Mouse (Mus musculus) bone marrow, adult 2 months (tissue): ENCODE measurements around the gene Usp6nl. TPM values are rescaled to one million over a fixed set of nuclear protein-coding genes. Genes with fewer than 3 reads are reported as not detected.

ENCODE experiments used
- H3K27ac ChIP-seq: fragments of 200-500 bp; 2 replicates; pipeline ENCODE4 v1.5.1; 2012; ENCODE audit warnings: low read depth, mild to moderate bottlenecking, control low read depth, inconsistent platforms, low read length; ENCODE audit not compliant: control insufficient read depth, poor library complexity, insufficient read depth
- H3K4me1 ChIP-seq: fragments of 200-500 bp; 2 replicates; pipeline ENCODE4 v1.6.1; 2011; ENCODE audit warnings: low read length; ENCODE audit not compliant: control insufficient read depth, insufficient read depth
- H3K4me3 ChIP-seq: fragments of 200-500 bp; replicated peaks from 2 replicates; pipeline ENCODE3; 2011; ENCODE audit warnings: mild to moderate bottlenecking, low read depth, low read length, control low read depth; ENCODE audit not compliant: control insufficient read depth
- CTCF ChIP-seq: fragments of 200-500 bp; IDR thresholded peaks from 2 replicates; pipeline ENCODE4 v1.5.1; 2011; ENCODE audit warnings: low read length, control low read depth; ENCODE audit not compliant: control insufficient read depth, insufficient read depth
- POLR2A ChIP-seq: fragments of 200-500 bp; IDR thresholded peaks from 2 replicates; pipeline ENCODE4 v1.6.1; 2011; ENCODE audit warnings: low read depth, mild to moderate bottlenecking, control low read depth, low read length, borderline replicate concordance; ENCODE audit not compliant: control insufficient read depth
- WGBS: fragments of 180-500 bp; shearing (Covaris S2); methylation state at CpG from one replicate; pipeline ENCODE4 v1.1.7; 2018; 5-methylcytosine and 5-hydroxymethylcytosine counted together
- polyA plus RNA-seq: library from polyadenylated mRNA; stranded (reverse); fragments of >200 nt; gene quantifications from 2 replicates; pipeline ENCODE4 v1.2.4, GENCODE M21; 2011; ENCODE audit warnings: low replicate concordance; ENCODE audit not compliant: missing spikeins, insufficient read depth, insufficient read length

Usp6nl gene
- polyA plus RNA-seq, 1 experiment: 6.9 TPM

DNA sequence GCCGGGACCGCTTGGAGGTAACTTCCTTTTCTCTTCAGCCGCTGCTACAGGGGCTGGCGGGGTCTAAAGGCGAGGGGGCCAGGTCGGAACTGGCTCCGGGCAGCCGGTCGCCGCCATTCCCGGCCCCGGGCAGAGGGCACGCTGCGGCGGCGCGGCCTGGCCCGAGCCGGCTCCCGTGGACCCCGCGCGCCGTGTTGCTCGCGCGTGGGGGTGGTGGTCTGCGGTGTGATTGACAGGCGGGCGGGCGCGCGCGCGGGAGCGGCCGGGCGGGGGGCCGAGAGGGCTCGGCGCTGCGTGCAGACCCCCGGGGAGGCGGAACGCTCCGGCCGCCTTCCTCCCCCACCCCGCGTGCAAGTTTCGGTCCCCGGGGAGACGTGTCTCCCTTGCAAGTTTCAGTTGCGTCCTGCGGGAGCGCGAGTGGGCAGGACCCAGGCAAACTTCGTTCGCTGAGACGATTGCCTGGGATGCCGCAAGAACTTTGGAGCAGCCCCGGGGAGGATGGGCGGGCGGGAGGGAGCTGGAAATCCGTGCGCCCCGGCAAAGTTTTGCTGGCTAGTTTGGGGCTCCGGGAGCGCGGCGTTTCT lies 563 bp downstream of the Usp6nl start:
- under 1% methylated on average over 60 of the region's 70 CpGs for WGBS

DNA sequence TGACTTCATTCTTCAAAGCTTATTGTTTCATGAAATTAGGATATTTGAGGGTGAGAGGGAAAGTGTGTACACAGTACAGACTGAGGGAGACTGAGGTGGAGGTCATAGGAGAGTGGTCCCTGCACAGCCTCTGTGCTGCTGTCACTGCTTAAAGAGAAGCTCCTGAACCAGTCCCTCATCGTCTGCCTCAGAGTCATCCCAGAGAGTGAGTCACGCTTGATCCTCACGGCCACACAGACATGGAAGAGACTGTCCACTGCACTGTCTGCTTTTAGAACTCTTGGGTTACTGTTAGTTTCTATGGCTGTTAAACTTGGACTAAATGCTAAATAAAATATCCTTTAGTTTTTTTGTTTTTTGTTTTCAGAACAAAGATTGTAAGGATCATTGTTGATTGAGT lies 3.2 kb downstream of the Usp6nl start:
- 76% methylated on average over 3 of the region's 3 CpGs for WGBS
- no peak for TF ChIP-seq POLR2A
- no peak for TF ChIP-seq CTCF
- peaks cover 3% of the 10 kb centered on the region for H3K4me1 ChIP-seq
- H3K27ac ChIP-seq: no peak overlapping the region
- no peak overlapping the region for H3K4me3 ChIP-seq

More for the DNA sequence above, 563 bp downstream of the Usp6nl start:
- H3K4me1 ChIP-seq: no peaks in the 10 kb centered on the region; the same call in 1 of the 2 replicates
- H3K4me3 ChIP-seq: peak overlapping the region; percentile 97
- no peak for TF ChIP-seq CTCF
- peak overlapping the region; percentile 94 for H3K27ac ChIP-seq

DNA sequence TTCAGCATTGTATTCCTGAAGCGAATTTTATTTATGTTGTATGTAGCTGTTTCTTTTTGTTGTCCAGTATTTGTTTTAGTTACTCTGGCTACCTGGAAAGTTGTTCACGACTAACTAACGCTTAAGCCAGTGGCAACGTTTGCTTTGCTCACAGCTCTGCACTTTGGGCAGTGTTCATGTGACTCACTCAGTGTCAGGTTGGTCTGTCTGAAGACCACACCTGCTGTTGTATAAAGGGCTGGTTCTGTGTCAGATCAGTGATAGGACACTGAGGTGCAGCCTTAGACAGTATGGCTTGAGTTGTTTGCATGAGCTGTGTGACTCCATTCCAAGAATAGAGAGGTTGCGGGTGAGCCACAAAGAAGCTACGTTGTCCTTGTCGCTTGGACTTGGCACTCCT lies 6.5 kb downstream of the Usp6nl start:
- TF ChIP-seq POLR2A: no peak
- TF ChIP-seq CTCF: no peak
- Histone ChIP-seq H3K4me1 (peaks cover 3% of the 10 kb centered on the region), H3K27ac (no peak overlapping the region), H3K4me3 (no peak overlapping the region)
- 91% methylated on average over 7 of the region's 7 CpGs for WGBS

DNA sequence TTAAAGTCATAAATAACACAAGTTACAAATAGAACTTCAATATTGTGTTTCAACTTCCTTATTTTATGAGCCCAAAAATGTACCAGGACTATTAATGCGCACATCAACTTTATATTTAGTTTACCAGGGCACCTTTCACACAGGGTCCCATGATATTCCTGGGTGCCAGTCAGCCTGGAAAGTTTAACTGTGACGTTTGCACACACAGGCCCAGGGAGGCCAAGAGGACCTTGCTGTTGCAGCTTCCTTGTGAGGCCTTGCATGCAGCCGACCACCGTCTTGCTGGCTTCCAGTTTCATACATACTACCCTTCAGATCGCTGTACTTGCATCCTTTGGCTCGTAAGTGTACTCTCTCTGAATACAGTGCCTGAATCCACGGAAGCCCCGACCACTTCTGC lies 8.3 kb downstream of the Usp6nl start:
- Histone ChIP-seq H3K27ac (no peak overlapping the region; the same call in 1 of the 2 replicates), H3K4me3 (no peak overlapping the region), H3K4me1 (peaks cover 3% of the 10 kb centered on the region)
- 43% methylated on average over 8 of the region's 8 CpGs for WGBS
- TF ChIP-seq POLR2A: no peak

DNA sequence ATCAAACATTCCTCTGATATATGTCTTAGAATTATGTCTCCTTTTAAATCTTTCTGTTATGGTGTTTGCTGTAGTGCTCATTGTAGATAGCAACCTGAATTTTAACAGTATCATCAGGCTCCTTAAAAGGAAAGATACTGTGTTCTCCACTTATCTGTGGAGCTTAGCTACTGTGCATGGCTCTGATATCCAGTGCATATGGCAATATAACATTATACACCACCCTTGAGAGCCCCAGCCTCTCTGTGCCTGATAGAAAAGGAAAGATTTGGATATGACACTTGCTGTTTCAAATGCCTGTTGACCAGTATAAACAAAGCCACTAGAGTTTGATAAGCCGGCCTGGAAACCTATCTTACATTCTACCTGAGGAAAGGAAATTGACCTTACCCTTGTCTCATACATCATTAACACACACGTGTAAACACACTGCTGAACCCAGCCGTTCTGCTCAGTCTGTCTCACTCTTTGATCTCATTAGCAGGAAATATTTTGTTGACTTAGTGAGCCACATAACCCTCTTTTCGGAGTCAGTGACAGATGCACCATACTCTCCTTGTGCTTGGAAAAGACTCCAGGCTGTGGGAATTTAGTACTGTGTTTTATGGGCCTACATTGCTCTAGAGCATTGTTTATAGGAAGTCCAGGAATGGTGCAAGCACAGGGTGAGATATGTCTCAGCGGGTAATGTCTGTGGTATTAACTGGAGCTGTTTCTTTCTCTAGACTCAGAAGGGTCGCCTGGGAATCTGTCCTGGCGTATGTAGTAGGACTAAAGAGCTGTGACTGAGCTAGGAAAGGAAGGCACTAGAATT lies 9.1 kb downstream of the Usp6nl start:
- WGBS: 63% methylated on average over 7 of the region's 7 CpGs
- TF ChIP-seq POLR2A (no peak), CTCF (no peak)
- Histone ChIP-seq H3K27ac (no peak overlapping the region; the same call in 1 of the 2 replicates), H3K4me1 (peaks cover 3% of the 10 kb centered on the region), H3K4me3 (no peak overlapping the region)

DNA sequence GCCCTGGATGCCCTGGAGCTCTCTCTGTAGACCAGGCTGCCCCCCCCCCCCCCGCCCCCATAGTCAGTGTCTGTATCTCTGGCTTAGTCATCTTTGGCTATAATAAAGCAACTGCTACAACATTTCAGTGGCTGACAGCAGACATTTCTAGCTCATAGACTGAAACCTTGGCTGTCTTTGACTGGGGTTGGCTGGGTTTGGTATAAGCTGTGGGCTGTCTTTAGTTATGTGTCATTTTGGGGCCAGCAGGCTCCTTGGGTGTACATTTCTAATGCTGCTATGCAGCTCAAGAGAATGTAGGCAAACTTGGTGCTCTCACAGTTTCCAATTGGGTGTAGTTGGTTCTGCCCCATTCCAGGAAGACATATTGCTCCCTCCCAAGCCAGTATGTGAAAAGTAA lies 11.1 kb downstream of the Usp6nl start:
- TF ChIP-seq POLR2A: no peak
- 82% methylated on average over 1 of the region's 1 CpGs for WGBS
- no peak overlapping the region for H3K27ac ChIP-seq
- no peak overlapping the region for H3K4me3 ChIP-seq
- peaks cover 5% of the 10 kb centered on the region for H3K4me1 ChIP-seq

DNA sequence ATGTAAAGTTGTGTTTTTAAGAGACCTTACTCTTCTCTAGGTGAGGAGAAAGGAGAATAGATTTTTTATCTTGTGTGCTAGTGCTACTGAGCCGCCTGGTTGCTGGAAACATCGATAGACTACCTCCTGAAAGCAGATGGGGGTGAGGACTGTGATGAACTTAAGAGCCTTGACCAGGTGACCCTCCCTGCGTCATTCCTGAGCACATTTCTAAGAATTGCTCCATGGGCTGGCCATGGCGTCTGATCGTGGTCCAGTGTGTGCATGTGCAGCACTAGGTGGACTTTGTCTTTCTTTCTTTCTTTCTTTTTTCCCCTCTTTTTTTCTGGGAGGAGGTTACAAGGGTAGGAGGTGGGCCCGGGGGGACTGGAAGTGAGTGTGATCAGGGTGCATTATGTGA lies 11.5 kb downstream of the Usp6nl start:
- TF ChIP-seq POLR2A: no peak
- Histone ChIP-seq H3K4me1 (peaks cover 5% of the 10 kb centered on the region), H3K4me3 (no peak overlapping the region), H3K27ac (no peak overlapping the region)
- 85% methylated on average over 6 of the region's 6 CpGs for WGBS

DNA sequence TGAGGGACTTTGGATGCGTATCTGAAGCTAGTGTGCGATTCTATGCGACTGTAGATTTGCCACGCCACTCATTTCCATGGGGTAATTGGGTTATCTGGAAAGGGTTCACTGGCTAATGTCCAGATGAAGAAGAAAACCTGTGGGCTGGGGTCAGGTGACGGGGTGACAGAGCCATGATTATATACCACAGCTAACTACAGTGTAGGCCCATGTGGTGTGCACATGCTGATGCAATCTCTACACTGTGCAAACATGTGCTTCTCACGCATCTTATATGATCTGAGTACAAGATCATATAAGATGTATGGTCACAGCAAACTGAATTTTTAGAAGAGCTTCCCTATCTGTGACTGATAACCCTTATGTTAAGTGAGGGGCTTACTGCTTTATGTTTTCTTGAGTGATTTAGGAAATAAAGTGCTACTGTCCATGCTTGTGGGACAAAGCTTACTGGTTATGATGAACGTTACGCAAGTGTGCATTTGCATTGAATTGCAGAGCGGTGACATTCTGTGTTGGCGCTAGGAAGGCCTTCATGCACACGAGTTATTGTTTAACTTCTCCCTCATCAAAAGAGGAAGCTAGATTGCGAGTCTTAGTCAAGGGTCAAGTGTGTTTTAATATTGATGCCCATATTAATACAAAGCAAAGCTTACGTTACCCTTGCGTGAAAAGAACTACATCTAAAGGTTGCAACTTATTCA lies 12.7 kb downstream of the Usp6nl start:
- Histone ChIP-seq H3K4me1 (peaks cover 1% of the 10 kb centered on the region), H3K27ac (no peak overlapping the region), H3K4me3 (no peak overlapping the region)
- 53% methylated on average over 14 of the region's 14 CpGs for WGBS
- no peak for TF ChIP-seq POLR2A
- no peak for TF ChIP-seq CTCF
